Mouse (Mus musculus): ENCODE measurements at regions not wholly inside any gene's neighbourhood (a gene's known extent, or its start where the extent isn't known, plus 50 kb on each side); places are given as distances from the start of the nearest gene placed in this dataset.

- no peak for DNase-seq
These were observed 1096.2 kb upstream of the Tacstd2 start for GRCm38 (mm10) chr6:68631787-68632186.

GRCm38 (mm10) chr6:68606033-68606432 lies 1070.4 kb upstream of the Tacstd2 start:
- DNase-seq: no peak
